Mouse (Mus musculus) heart, adult 11 months (tissue): ENCODE measurements around the gene Hoxb5.

Source experiments
- DNase-seq: peaks from one replicate; pipeline ENCODE4 v3.0.0; 2022

The Hoxb5 gene

GRCm38 (mm10) chr11:96320688-96321087, 17.6 kb downstream of the Hoxb5 start:
- DNase-seq, result no peak

DNA sequence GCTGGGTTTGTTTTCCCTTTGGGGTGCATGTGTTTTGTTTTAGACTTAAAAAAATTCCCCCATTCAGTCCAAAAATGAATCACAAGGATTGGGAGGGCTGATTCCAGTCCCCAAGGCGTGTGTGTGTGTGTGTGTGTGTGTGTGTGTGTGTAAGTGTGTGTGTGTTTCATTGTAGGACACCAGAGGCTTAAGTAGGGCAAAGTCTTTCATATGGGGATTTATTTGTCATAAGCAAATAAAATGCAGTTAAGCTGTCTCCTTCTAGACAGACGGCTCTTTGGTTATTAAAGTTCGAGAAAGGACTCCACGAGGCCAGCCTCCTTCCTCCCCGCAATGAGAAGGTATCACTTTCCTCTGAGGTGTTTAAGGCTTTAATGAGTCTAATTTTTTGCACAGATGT, 18.7 kb downstream of the Hoxb5 start:
- DNase-seq, result no peak

- no peak for DNase-seq
Measured at GRCm38 (mm10) chr11:96322738-96323137, 19.6 kb downstream of the Hoxb5 start.

- no peak for DNase-seq
Measured at GRCm38 (mm10) chr11:96323154-96323553, 20.0 kb downstream of the Hoxb5 start, which contains the start of gene Hoxb3. Hoxb3 (plus strand) TSS chr11:96323326.

GRCm38 (mm10) chr11:96324125-96324524, 21.0 kb downstream of the Hoxb5 start:
- no peak for DNase-seq

GRCm38 (mm10) chr11:96324965-96325364, 21.8 kb downstream of the Hoxb5 start:
- no peak for DNase-seq

- no peak for DNase-seq
Measured at GRCm38 (mm10) chr11:96325747-96326212, 22.6 kb downstream of the Hoxb5 start.

GRCm38 (mm10) chr11:96326705-96327104, 23.6 kb downstream of the Hoxb5 start:
- no peak for DNase-seq

GRCm38 (mm10) chr11:96327122-96327521, 24.0 kb downstream of the Hoxb5 start:
- no peak for DNase-seq

DNA sequence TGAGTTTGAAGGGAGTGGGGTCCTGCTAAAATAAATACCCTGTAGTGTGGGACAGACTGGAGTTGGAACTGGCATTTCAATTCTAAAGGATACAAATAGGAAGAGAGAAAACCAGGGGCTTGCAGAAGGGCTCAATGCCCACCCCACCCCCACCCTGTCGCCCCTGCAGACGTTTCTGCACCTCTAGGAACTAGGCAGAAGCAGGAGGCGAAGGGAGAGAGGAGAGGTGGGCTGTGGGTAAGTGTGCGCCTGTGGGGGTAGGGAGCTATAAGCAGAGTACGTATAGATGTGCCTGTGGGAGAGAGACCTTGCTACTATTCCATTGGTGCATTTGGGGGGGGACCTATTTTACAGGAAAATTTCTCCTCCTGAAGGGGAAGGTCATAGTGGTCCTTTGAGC, 24.6 kb downstream of the Hoxb5 start:
- no peak for DNase-seq

DNA sequence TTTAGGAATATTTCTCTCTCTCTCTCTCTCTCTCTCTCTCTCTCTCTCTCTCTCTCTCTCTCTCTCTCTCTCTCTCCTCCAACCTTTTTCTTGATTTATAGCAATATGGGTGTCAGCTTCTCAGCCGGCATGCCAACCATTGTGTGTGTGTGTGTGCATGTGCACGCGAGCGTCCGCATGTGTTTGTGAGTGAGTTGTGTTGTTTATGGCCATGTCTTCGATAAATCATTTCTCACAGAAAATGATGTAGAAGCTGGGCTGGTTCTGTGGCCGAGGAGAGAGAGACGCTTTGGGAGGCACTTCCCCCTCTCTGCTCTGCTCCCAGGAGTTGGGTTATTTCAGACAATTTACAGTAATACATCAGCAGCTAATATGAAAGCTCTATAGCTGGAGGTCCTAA, 25.5 kb downstream of the Hoxb5 start:
- DNase-seq, result no peak

DNA sequence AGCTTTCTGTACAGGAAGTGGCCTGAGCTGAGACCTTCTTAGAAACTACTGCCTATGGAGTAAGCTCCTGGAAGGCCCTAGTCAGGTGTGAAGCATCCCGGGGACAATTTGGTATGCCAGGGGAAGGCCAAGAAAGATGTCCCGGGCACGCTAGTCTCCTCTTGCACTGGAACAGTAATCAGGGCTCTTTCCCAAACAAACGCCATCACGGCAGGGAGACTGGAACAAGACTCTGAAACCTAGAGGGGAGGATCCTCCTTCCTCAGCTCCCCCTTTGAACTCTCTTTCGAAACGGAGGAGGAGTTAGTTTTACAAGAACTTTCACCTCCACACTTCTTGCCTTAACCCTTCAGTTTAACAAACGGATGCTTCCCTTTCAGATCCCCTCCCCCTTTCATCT, 29.0 kb downstream of the Hoxb5 start:
- no peak for DNase-seq

- DNase-seq, result peak; percentile 89
Measured at GRCm38 (mm10) chr11:96332618-96333032, 29.5 kb downstream of the Hoxb5 start.

DNA sequence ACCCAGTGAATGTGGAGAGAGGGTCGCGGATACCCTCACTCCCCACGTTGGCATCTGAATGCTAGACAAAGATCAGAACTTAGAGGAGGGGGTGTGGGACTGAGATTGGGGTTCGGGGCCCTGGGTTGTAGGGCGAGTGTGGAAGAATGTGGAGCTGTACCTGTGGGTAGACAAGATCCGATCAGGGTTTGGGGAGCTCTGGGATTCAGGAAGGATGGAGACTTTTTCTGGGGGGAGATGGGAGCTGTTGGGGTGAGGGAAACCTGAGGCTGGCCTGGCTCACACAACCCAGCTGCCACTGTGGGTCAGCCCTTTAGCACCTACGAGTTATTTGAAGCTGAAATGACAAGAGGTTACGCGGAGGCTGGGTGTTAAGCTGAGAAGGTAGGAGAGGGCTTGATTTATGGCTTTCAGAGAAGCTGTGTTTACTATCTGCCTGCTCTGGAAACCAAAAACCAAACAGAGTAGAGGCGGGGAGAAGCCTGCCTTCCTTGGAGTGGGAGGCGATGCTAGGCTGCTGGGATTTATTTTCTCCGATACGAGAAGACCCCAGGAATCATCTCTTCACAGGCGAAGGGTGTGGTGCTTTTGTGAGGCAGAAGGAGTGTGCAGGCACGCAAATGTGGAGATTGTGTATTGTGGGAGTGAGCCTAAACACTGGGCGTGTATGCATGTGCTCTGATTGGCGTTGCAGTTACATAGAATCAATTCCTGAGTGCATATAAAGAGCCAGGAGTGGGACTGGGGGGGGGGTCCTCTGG, 30.3 kb downstream of the Hoxb5 start:
- DNase-seq, result no peak

- no peak for DNase-seq
Measured at GRCm38 (mm10) chr11:96334002-96334364, 30.8 kb downstream of the Hoxb5 start.

DNA sequence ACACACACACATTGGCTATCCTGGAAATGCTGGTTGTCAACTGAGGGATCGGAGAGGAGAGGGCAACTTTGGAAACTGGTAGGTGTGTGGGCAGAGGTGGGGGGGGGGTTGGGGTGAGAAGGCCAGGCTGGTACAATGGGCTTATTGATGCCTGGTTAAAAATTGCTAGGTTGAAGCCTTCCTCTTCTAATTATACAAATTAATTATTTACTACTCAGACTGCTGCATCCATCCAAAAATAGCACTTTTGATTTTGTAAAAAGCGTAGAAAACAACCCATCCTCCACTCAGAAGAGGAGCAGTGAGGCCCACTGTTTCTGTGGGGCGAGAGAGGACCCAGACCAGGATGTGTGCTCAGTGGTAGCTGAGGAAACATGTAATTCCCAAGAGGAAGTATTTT, 31.9 kb downstream of the Hoxb5 start:
- no peak for DNase-seq

DNA sequence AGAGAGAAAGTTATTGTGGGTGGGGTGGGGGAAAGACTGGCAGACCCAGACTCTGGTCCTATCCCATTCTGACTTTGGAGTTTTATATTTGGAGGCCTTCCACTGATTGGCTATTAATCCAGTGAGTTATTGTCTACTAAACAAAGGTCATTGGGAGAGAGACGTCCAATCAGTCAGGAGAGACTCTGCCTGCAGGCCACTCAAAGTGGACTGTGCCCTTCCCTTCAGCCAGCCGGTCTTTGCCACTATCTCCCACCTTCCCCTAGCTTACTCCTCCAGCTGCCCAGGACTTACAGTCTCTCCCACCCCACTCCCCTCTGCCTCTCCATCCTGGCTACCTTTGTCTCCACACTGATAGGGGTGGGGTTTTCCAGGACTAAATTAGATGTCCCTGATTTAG, 33.5 kb downstream of the Hoxb5 start:
- DNase-seq, result no peak

DNA sequence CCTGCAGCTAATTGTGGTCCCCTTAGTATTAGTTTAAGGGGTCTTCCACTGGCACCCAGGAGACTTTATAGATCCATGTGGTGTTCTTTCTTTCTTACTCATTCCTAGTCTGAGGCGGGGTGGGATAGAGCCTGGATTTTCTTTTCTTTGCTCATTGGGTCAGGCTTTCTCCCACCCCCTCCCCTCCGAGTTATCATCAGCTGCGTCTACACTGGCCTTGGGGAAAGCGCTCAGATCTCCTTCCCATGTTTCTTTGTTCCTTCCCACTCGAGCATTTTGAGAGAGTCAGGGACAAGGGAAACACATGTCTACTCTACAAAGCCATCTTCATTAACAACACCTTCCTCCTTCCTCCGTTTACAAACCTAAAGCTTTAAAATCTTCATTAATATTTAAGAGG, 33.9 kb downstream of the Hoxb5 start:
- no peak for DNase-seq

GRCm38 (mm10) chr11:96338957-96339855, 36.1 kb downstream of the Hoxb5 start:
- peak; percentile 87 for DNase-seq

- DNase-seq, result peak; percentile 90
Measured at GRCm38 (mm10) chr11:96340698-96341365, 37.7 kb downstream of the Hoxb5 start.

DNA sequence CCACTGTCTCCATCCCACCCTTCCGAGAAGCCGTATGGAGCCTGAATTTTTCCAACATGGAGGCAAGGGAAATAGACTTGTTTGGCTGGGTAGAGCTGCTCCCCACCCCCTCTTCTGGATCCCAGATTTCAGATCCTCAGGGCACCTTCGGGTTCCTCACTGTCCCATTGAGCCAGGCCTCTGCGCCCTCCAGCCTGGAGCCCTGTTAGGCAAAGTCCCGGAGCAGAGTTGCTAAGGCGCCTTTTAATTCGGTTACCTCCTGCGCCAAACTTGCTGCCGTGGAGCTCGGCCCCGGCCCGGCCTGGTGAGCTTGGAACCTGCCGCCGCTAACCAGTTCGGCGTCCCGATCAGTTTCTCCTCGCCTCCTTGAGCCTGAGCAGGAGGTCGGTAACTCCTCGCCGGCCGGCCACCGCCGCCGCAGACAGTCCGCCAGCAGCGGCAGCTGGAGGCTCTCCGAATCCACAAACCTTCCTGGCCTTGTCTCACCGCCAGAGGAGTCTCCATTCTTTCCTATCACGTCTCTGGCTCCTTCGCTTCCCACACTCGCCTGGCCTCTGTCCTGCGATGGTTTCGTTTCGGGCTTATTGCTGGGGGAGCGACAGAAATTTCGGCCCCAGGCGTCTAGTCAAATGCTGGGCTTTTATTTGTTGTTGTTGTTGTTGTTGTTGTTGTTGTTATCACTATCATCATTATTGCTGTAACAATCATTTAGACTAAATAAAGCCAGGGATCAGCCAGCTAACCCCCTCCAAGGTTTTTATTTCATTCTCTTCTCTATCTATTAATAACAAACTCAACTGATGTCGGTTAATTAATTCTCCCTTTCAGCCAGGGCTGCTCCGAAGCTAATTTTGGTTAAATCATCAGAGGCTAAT, 38.8 kb downstream of the Hoxb5 start:
- DNase-seq, result peak; percentile 93

DNA sequence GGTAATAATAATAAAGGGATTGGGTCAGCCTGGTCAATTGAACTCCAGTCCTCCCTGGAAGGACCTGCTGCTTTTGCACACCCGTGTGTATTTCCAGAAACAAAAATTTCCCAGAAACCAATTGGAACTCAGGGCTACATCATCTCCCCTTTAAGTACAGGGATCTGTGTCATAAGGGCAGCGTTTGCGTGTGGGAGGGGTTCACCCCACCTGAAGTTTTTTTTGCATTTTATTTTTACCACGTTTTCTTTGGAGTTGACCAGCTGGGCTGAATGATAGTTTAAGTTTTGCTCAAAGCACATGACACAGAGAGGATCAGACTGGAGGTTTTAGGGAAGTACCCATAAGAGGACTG, 39.4 kb downstream of the Hoxb5 start:
- no peak for DNase-seq
